Mouse (Mus musculus) lung, embryonic 14.5 days (tissue): ENCODE data around the gene G0s2. TPM values are rescaled to one million over a fixed set of nuclear protein-coding genes. Genes with fewer than 3 reads are reported as not detected.

ENCODE experiments used
- ATAC-seq: fragments of 200-750 bp; cut with Nextera tagmentation; 2 replicates; pipeline ENCODE4 v1.8.0; 2017; ENCODE audit warnings: mild to moderate bottlenecking, moderate TSS enrichment, moderate library complexity; ENCODE audit not compliant: insufficient read depth
- DNase-seq: peaks from one replicate; pipeline ENCODE4 v3.0.0-alpha.2; 2015
- H3K27ac ChIP-seq: fragments of 300-500 bp; sonication (generic); 2 replicates; pipeline ENCODE4 v1.5.1; 2014; ENCODE audit warnings: low read depth, mild to moderate bottlenecking, moderate library complexity
- H3K27me3 ChIP-seq: fragments of 300-500 bp; sonication (generic); 2 replicates; pipeline ENCODE4 v1.6.1; 2014; ENCODE audit warnings: low read length, control low read depth; ENCODE audit not compliant: insufficient read depth
- H3K36me3 ChIP-seq: fragments of 300-500 bp; sonication (generic); 2 replicates; pipeline ENCODE4 v1.6.1; 2014; ENCODE audit warnings: control low read depth; ENCODE audit not compliant: insufficient read depth
- H3K4me1 ChIP-seq: fragments of 300-500 bp; sonication (generic); 2 replicates; pipeline ENCODE4 v1.6.1; 2014; ENCODE audit warnings: antibody characterized with exemption, control low read depth; ENCODE audit not compliant: insufficient read depth
- H3K4me2 ChIP-seq: fragments of 300-500 bp; sonication (generic); 2 replicates; pipeline ENCODE4 v1.6.1; 2014; ENCODE audit warnings: mild to moderate bottlenecking
- H3K4me3 ChIP-seq: fragments of 300-500 bp; sonication (generic); 2 replicates; pipeline ENCODE4 v1.5.1; 2014; ENCODE audit warnings: low read depth, low read length
- H3K9ac ChIP-seq: fragments of 300-500 bp; sonication (generic); 2 replicates; pipeline ENCODE4 v1.6.1; 2014
- H3K9me3 ChIP-seq: fragments of 300-500 bp; sonication (generic); 2 replicates; pipeline ENCODE4 v1.6.1; 2016; ENCODE audit warnings: low read depth, low read length, control low read depth
- CTCF ChIP-seq: IDR thresholded peaks from 2 replicates; pipeline ENCODE4 v1.5.1; 2016; ENCODE audit warnings: antibody characterized with exemption, low read depth
- WGBS: fragments of 180-500 bp; shearing (Covaris S2); extraction: QIAGEN DNeasy Blood & Tissue Kit; methylation state at CpG from one replicate; pipeline ENCODE4 v1.1.7; 2014; 5-methylcytosine and 5-hydroxymethylcytosine counted together
- polyA plus RNA-seq: library from polyadenylated mRNA; unstranded; fragments of >200 nt; fragmentation: Nextera tagmentation; extraction: Ambion mirVana; gene quantifications from 2 replicates; pipeline ENCODE4 v1.2.1, GENCODE M21; 2014

Gene G0s2
- polyA plus RNA-seq: 49.0 and 67.3 TPM in 2 replicates

- TF ChIP-seq CTCF: peak; percentile 80
- Histone ChIP-seq H3K4me1 (0 out of 2 replicates have a peak, but pooled peaks cover 3% of the 10 kb centered on the region), H3K4me2 (peak within 1 kb of the TSS; percentile 85), H3K4me3 (peak within 1 kb of the TSS; percentile 45), H3K9me3 (no peaks in the 10 kb centered on the region), H3K27ac (peak within 1 kb of the TSS; percentile 88), H3K36me3 (no peaks in the 10 kb centered on the region), H3K27me3 (no peaks in the 10 kb centered on the region), H3K9ac (peak within 1 kb of the TSS; percentile 72)
- DNase-seq (peak; percentile 84), ATAC-seq (peak; percentile 89)
- under 1% methylated on average over 23 of the region's 23 CpGs for WGBS
Measured at GRCm38 (mm10) chr1:193272916-193273601, at the start of gene G0s2. Gene G0s2, minus strand, starts transcription at chr1:193273217.

- WGBS: 78% methylated on average over 8 of the region's 8 CpGs
- no peak overlapping the region for H3K9ac ChIP-seq
- H3K27ac ChIP-seq: no peak overlapping the region
- H3K4me3 ChIP-seq: no peak overlapping the region
- H3K36me3 ChIP-seq: no peaks in the 10 kb centered on the region
- no peaks in the 10 kb centered on the region for H3K27me3 ChIP-seq
- DNase-seq: no peak
- no peak overlapping the region for H3K4me2 ChIP-seq
- no peaks in the 10 kb centered on the region for H3K9me3 ChIP-seq
- TF ChIP-seq CTCF: no peak
- ATAC-seq: no peak
- peaks cover 5% of the 10 kb centered on the region; the same call in 1 of the 2 replicates for H3K4me1 ChIP-seq
Measured at GRCm38 (mm10) chr1:193320398-193320797, 47.4 kb upstream of the G0s2 start.

- WGBS: 33% methylated on average over 3 of the region's 3 CpGs
- H3K4me3 ChIP-seq: no peak overlapping the region
- ATAC-seq: no peak
- no peak for TF ChIP-seq CTCF
- no peaks in the 10 kb centered on the region for H3K27me3 ChIP-seq
- DNase-seq: no peak
- no peaks in the 10 kb centered on the region for H3K9me3 ChIP-seq
- H3K9ac ChIP-seq: no peak overlapping the region
- H3K4me1 ChIP-seq: peaks cover 5% of the 10 kb centered on the region; the same call in 1 of the 2 replicates
- H3K4me2 ChIP-seq: no peak overlapping the region
- H3K27ac ChIP-seq: no peak overlapping the region
- H3K36me3 ChIP-seq: no peaks in the 10 kb centered on the region
Measured at GRCm38 (mm10) chr1:193319721-193320120, 46.7 kb upstream of the G0s2 start.

- peak; percentile 81 for DNase-seq
- WGBS: 30% methylated on average over 6 of the region's 6 CpGs
- Histone ChIP-seq H3K9ac (no peak overlapping the region), H3K9me3 (no peaks in the 10 kb centered on the region), H3K4me2 (no peak overlapping the region), H3K4me1 (peaks cover 5% of the 10 kb centered on the region; the same call in 1 of the 2 replicates), H3K36me3 (no peaks in the 10 kb centered on the region), H3K4me3 (no peak overlapping the region), H3K27me3 (no peaks in the 10 kb centered on the region), H3K27ac (peak overlapping the region; percentile 84)
- ATAC-seq: peak; percentile 79
- no peak for TF ChIP-seq CTCF
Measured at GRCm38 (mm10) chr1:193317159-193317559, 44.1 kb upstream of the G0s2 start.

GRCm38 (mm10) chr1:193316358-193316750 is 43.3 kb upstream of the G0s2 start:
- H3K4me1 ChIP-seq: peaks cover 5% of the 10 kb centered on the region; the same call in 1 of the 2 replicates
- no peaks in the 10 kb centered on the region for H3K9me3 ChIP-seq
- no peaks in the 10 kb centered on the region for H3K27me3 ChIP-seq
- peak overlapping the region; percentile 91 for H3K27ac ChIP-seq
- H3K36me3 ChIP-seq: no peaks in the 10 kb centered on the region
- no peak overlapping the region for H3K9ac ChIP-seq
- no peak overlapping the region for H3K4me2 ChIP-seq
- DNase-seq (no peak), ATAC-seq (peak; percentile 14; the same call in 1 of the 2 replicates)
- H3K4me3 ChIP-seq: no peak overlapping the region
- WGBS: 63% methylated on average over 9 of the region's 9 CpGs
- TF ChIP-seq CTCF: no peak

GRCm38 (mm10) chr1:193315705-193316357 is 42.8 kb upstream of the G0s2 start:
- 38% methylated on average over 5 of the region's 5 CpGs for WGBS
- peak; percentile 94 for DNase-seq

GRCm38 (mm10) chr1:193311596-193311995 is 38.6 kb upstream of the G0s2 start:
- Histone ChIP-seq H3K9me3 (no peaks in the 10 kb centered on the region), H3K36me3 (no peaks in the 10 kb centered on the region), H3K27ac (no peak overlapping the region), H3K9ac (no peak overlapping the region), H3K4me2 (no peak overlapping the region), H3K4me3 (no peak overlapping the region), H3K4me1 (peaks cover 5% of the 10 kb centered on the region; the same call in 1 of the 2 replicates), H3K27me3 (no peaks in the 10 kb centered on the region)
- 59% methylated on average over 1 of the region's 1 CpGs for WGBS
- no peak for TF ChIP-seq CTCF
- ATAC-seq: no peak
- no peak for DNase-seq

More at GRCm38 (mm10) chr1:193315705-193316357, 42.8 kb upstream of the G0s2 start:
- Histone ChIP-seq H3K4me3 (no peak overlapping the region), H3K9me3 (no peaks in the 10 kb centered on the region), H3K36me3 (no peaks in the 10 kb centered on the region), H3K4me1 (peaks cover 5% of the 10 kb centered on the region; the same call in 1 of the 2 replicates), H3K4me2 (no peak overlapping the region), H3K9ac (no peak overlapping the region), H3K27ac (peak overlapping the region; percentile 91), H3K27me3 (no peaks in the 10 kb centered on the region)
- ATAC-seq: peak; percentile 91
- no peak for TF ChIP-seq CTCF
